15 mouse cellular contexts compared by ENCODE assay signal in the genomic region with DNA sequence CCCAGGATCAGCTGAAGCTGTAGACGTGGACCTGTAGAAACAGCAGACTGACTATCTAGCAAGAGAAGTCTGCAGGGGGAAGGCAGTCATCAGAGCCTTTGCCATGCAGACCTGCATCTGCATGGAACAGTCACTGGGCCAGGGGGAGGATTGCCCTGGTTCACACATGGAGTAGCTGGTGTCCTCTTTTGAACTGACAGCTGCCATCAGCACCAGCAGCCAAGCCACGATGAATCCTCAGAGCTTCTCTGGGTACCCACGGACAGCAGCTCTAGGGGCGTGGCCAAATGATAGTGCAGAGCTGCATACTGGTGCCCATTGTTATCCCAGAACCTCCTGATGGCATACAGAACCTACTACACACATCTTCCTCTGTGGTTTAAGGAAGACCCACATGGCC.
"Had no signal": no experiment of that assay in that cellular context is flagged by ENCODE, and none has a peak within 500 bp of the region (broad histone marks: within the 10 kb centered on the region; RNA-seq: fewer than 3 reads in every experiment).

No protein-coding gene starts in this region.

- DNase-seq: retina, postnatal 1 day; right cerebral cortex, adult 18-20 months; right cerebral cortex, postnatal 14 days; right cerebral cortex, postnatal 25 days; right cerebral cortex, postnatal 4 days; spleen, adult 18-20 months; thymus, adult 18-20 months; thymus, adult 2 months; thymus, postnatal 14 days; thymus, postnatal 25 days; thymus, postnatal 36 days; thymus, postnatal 4 days had no signal

- H3K27me3 ChIP-seq: neural tube, embryonic 15.5 days; stomach, embryonic 15.5 days had no signal

- H3K4me3 ChIP-seq: neural tube, embryonic 15.5 days; stomach, embryonic 15.5 days had no signal

- H3K27ac ChIP-seq: neural tube, embryonic 15.5 days; stomach, embryonic 15.5 days; stomach, postnatal 0 days had no signal

- H3K4me2 ChIP-seq: neural tube, embryonic 15.5 days; stomach, embryonic 15.5 days had no signal

- H3K36me3 ChIP-seq: neural tube, embryonic 15.5 days; stomach, embryonic 15.5 days had no signal

- H3K9me3 ChIP-seq: neural tube, embryonic 15.5 days; stomach, embryonic 15.5 days had no signal

- H3K4me1 ChIP-seq: neural tube, embryonic 15.5 days; stomach, embryonic 15.5 days had no signal
